Mouse (Mus musculus) stomach, postnatal 0 days (tissue): ENCODE measurements at regions not wholly inside any gene's neighbourhood (a gene's known extent, or its start where the extent isn't known, plus 50 kb on each side); places are given as distances from the start of the nearest gene placed in this dataset.

Source experiments
- ATAC-seq: fragments of 200-750 bp; cut with Nextera tagmentation; 2 replicates; pipeline ENCODE4 v1.8.0; 2017; ENCODE audit not compliant: low FRiP score, low TSS enrichment
- DNase-seq: peaks from one replicate; pipeline ENCODE4 v3.0.0-alpha.2; 2016; ENCODE audit warnings: low spot score
- H3K27ac ChIP-seq: fragments of 300-500 bp; sonication (generic); replicated peaks from 2 replicates; pipeline ENCODE4 v1.5.1; 2014; ENCODE audit warnings: mild to moderate bottlenecking, control low read depth
- H3K27me3 ChIP-seq: fragments of 300-500 bp; sonication (generic); 2 replicates; pipeline ENCODE4 v1.6.1; 2014; ENCODE audit warnings: low read length; ENCODE audit not compliant: control insufficient read depth, insufficient read depth
- H3K36me3 ChIP-seq: fragments of 300-500 bp; sonication (generic); 2 replicates; pipeline ENCODE4 v1.6.1; 2014; ENCODE audit warnings: low read length, mixed read lengths; ENCODE audit not compliant: control insufficient read depth, insufficient read depth
- H3K4me1 ChIP-seq: fragments of 300-500 bp; sonication (generic); replicated peaks from 2 replicates; pipeline ENCODE4 v1.6.1; 2014; ENCODE audit warnings: antibody characterized with exemption; ENCODE audit not compliant: control insufficient read depth, insufficient read depth
- H3K4me2 ChIP-seq: fragments of 300-500 bp; sonication (generic); replicated peaks from 2 replicates; pipeline ENCODE4 v1.6.1; 2014; ENCODE audit warnings: low read depth, mild to moderate bottlenecking, control low read depth, moderate library complexity
- H3K4me3 ChIP-seq: fragments of 300-500 bp; sonication (generic); 2 replicates; pipeline ENCODE4 v1.5.1; 2014; ENCODE audit warnings: low read depth, low read length, control low read depth
- H3K9ac ChIP-seq: fragments of 300-500 bp; sonication (generic); 2 replicates; pipeline ENCODE4 v1.6.1; 2014; ENCODE audit warnings: mild to moderate bottlenecking, low read length, control low read depth, mixed read lengths
- H3K9me3 ChIP-seq: fragments of 300-500 bp; sonication (generic); 2 replicates; pipeline ENCODE4 v1.6.1; 2016; ENCODE audit warnings: low read length; ENCODE audit not compliant: control insufficient read depth
- CTCF ChIP-seq: IDR thresholded peaks from 2 replicates; pipeline ENCODE4 v1.5.1; 2016; ENCODE audit warnings: antibody characterized with exemption, low read depth, mild to moderate bottlenecking, moderate library complexity
- EP300 ChIP-seq: optimal IDR thresholded peaks from 2 replicates; pipeline ENCODE3; 2016; ENCODE audit warnings: antibody characterized with exemption
- WGBS: fragments of 180-500 bp; shearing (Covaris S2); extraction: QIAGEN DNeasy Blood & Tissue Kit; methylation state at CpG from one replicate; pipeline ENCODE4 v1.1.7; 2014; 5-methylcytosine and 5-hydroxymethylcytosine counted together

DNA sequence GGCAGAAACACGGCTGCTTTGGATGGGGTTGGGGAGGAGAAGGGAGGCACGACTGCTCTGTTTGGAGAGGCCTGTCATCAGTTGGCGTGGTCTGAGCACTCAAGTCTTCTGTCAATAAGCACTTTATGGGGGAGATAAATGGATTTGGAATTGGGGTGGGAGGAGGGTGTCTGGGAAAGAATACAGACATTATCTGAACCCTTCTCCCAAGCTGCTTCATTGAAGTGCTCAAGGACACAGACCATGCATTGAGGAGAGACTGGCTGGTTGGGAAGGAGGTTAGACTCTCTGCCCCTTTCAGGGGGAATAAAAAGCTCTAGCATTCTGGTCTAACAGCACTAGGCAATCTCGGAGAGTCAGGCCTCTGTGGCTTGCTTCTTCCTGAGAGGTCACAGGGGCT, 350.1 kb upstream of the Tnp1 start:
- Histone ChIP-seq H3K36me3 (no peaks in the 10 kb centered on the region), H3K27me3 (no peaks in the 10 kb centered on the region), H3K4me2 (no peak overlapping the region), H3K9me3 (no peaks in the 10 kb centered on the region), H3K9ac (no peak overlapping the region), H3K4me1 (peaks cover 11% of the 10 kb centered on the region; the same call in 1 of the 2 replicates), H3K27ac (no peak overlapping the region), H3K4me3 (no peak overlapping the region)
- no peak for DNase-seq
- no peak for ATAC-seq
- WGBS, result 67% methylated on average over 4 of the region's 4 CpGs
- no peak for TF ChIP-seq CTCF
- TF ChIP-seq EP300, result no peak

DNA sequence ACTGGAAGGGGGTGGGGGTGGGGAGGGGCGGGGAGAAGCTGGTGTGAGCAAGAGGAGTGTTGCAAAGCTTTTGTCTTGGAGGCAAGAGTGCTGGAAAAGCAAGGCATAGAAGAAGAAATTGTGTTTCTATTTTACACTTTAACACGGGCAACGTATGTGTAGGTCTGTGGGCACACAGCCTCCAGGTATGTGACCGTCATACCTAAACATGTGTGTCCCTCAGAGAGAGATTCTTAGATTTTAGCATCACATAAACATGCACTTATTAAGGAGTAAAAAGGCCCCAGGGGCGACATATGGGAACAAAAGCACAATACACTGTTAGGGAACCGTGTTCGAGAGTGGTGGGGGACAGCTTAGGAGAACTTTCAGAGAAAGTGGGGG, 348.6 kb upstream of the Tnp1 start:
- H3K9ac ChIP-seq, result no peak overlapping the region
- 54% methylated on average over 7 of the region's 7 CpGs for WGBS
- ATAC-seq, result no peak

DNA sequence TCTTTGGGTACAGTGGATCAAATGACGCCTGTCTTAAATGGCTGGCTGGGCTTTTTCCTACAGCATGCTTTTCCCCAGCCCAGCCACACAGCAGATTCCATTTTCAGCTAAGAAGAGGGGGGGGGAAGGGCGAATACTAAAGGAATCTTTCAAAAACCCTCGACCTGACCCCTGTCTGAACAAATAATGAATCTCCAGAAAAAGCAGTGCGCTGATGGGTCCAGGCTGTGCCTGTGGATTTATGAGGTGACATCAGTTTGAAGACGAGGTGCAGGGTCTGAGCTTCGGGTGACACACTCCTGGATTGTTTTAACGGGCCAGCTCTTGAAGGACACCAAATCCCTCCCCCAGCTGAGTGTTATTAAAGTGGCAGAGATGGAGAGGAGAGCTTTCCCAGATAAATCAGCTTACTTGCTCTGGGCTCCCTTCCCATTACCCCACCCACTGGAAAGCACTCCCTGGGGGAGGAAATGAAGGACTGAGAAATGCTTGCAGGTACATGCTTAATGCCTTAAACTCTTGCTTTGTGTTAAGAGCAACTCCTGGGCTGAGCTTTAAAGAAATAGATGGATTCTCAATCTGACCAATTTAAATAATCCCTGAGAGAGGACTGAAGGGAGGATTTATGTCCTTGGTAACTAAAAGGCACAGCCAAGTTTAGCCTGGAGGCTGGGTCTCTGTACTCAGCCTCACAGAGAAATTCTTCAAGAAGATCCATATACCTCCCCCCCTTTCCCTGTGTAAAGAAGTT, 348.0 kb upstream of the Tnp1 start:
- TF ChIP-seq CTCF, result no peak
- TF ChIP-seq EP300, result peak; percentile 83
- H3K4me1 ChIP-seq, result peaks cover 11% of the 10 kb centered on the region; the same call in 1 of the 2 replicates
- WGBS, result 8% methylated on average over 7 of the region's 7 CpGs
- H3K36me3 ChIP-seq, result no peaks in the 10 kb centered on the region
- no peaks in the 10 kb centered on the region for H3K27me3 ChIP-seq
- H3K9me3 ChIP-seq, result no peaks in the 10 kb centered on the region
- no peak overlapping the region for H3K9ac ChIP-seq
- DNase-seq, result peak; percentile 49
- no peak overlapping the region for H3K4me2 ChIP-seq
- no peak overlapping the region for H3K4me3 ChIP-seq
- ATAC-seq, result peak; percentile 85
- H3K27ac ChIP-seq, result peak overlapping the region; percentile 84

More for the DNA sequence above, 348.6 kb upstream of the Tnp1 start:
- Histone ChIP-seq H3K27ac (peak overlapping the region; percentile 84), H3K4me3 (no peak overlapping the region), H3K9me3 (no peaks in the 10 kb centered on the region), H3K27me3 (no peaks in the 10 kb centered on the region), H3K4me1 (peaks cover 11% of the 10 kb centered on the region; the same call in 1 of the 2 replicates), H3K4me2 (no peak overlapping the region), H3K36me3 (no peaks in the 10 kb centered on the region)
- DNase-seq, result no peak
- TF ChIP-seq CTCF (no peak), EP300 (no peak)

DNA sequence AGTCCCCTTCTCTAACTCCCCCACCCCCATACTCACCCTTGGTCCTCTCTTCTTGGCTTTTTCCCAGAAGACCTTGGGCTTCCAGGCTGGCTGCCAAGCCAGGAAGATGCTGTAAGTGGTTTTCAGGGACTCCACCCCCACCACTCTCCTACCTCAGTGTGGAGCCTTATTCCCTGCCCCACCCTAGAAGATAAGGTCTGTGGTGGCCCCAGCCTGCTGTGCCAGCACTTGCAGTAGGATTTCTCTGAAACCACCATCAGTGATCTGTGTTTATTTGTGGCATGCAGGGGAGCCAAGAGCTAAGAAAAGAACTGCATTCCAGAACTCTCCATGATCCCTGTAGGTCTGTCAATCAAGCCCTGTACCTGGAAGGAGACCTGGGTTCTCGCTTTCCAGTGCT, 346.4 kb upstream of the Tnp1 start:
- TF ChIP-seq EP300 (no peak), CTCF (no peak)
- H3K4me3 ChIP-seq, result no peak overlapping the region
- DNase-seq, result peak; percentile 63
- WGBS, result 39% methylated on average over 1 of the region's 1 CpGs
- H3K36me3 ChIP-seq, result no peaks in the 10 kb centered on the region
- no peak overlapping the region for H3K9ac ChIP-seq
- H3K4me1 ChIP-seq, result peaks cover 11% of the 10 kb centered on the region; the same call in 1 of the 2 replicates
- peak; percentile 71; the same call in 1 of the 2 replicates for ATAC-seq
- no peaks in the 10 kb centered on the region for H3K9me3 ChIP-seq
- no peaks in the 10 kb centered on the region for H3K27me3 ChIP-seq
- H3K4me2 ChIP-seq, result no peak overlapping the region
- H3K27ac ChIP-seq, result peak overlapping the region; percentile 53

DNA sequence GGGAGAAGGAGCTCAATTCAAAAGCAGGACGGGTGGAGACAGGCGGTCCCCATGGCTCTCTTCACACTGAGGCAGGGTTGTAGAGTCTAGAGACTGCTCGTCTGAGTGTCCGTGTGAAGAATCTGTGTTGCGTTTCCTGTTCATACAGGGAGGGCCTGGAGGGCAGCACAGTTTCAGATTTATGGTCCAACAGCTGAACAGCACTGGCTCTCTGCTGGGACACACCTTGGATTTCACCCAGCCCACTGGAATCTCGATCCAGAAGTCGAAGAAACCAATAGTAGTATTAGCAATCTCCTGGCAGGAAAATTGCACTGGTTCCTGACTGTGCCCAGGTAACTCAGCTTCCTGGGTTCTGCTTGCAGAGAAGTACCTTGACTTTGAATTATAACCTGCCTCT, 345.6 kb upstream of the Tnp1 start:
- DNase-seq (no peak), ATAC-seq (no peak)
- H3K27me3 ChIP-seq, result no peaks in the 10 kb centered on the region
- TF ChIP-seq CTCF, result no peak
- no peak for TF ChIP-seq EP300
- H3K9me3 ChIP-seq, result no peaks in the 10 kb centered on the region
- no peaks in the 10 kb centered on the region for H3K36me3 ChIP-seq
- H3K4me3 ChIP-seq, result no peak overlapping the region
- whole genome bisulfite sequencing, result 59% methylated on average over 7 of the region's 7 CpGs
- peak overlapping the region; percentile 53; the same call in 1 of the 2 replicates for H3K27ac ChIP-seq
- H3K4me1 ChIP-seq, result peaks cover 11% of the 10 kb centered on the region; the same call in 1 of the 2 replicates
- H3K4me2 ChIP-seq, result no peak overlapping the region
- no peak overlapping the region for H3K9ac ChIP-seq

DNA sequence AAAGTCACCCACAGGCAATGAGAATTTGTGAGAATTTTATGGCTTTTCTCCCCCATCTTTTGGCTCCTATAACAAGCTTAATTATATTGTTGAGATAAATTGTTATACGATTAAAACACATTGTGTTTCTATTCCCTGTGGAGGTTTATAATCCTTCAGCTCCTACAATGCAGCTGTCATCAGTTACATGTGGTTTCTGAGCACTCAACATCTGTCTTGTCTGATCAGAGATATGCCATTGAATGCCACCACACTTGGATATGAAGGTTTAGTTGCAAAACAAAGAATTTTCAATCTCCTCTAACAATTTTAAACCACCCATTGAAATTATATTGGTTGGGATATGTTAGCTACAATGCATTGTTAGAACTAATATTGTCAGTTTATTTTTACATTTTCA, 338.7 kb upstream of the Tnp1 start:
- Histone ChIP-seq H3K4me1 (no peaks in the 10 kb centered on the region), H3K9me3 (no peaks in the 10 kb centered on the region), H3K27ac (no peak overlapping the region), H3K36me3 (no peaks in the 10 kb centered on the region), H3K4me3 (no peak overlapping the region), H3K9ac (no peak overlapping the region), H3K27me3 (no peaks in the 10 kb centered on the region), H3K4me2 (no peak overlapping the region)
- TF ChIP-seq EP300 (no peak), CTCF (no peak)
- 64% methylated on average over 1 of the region's 1 CpGs for WGBS
- ATAC-seq, result no peak
- DNase-seq, result no peak
